Mouse (Mus musculus): ENCODE measurements around the gene Pdzk1. TPM values are rescaled to one million over a fixed set of nuclear protein-coding genes. Genes with fewer than 3 reads are reported as not detected.

The Pdzk1 gene
- polyA plus RNA-seq, 1 experiment from 2014 or later, result 0.12 TPM

DNA sequence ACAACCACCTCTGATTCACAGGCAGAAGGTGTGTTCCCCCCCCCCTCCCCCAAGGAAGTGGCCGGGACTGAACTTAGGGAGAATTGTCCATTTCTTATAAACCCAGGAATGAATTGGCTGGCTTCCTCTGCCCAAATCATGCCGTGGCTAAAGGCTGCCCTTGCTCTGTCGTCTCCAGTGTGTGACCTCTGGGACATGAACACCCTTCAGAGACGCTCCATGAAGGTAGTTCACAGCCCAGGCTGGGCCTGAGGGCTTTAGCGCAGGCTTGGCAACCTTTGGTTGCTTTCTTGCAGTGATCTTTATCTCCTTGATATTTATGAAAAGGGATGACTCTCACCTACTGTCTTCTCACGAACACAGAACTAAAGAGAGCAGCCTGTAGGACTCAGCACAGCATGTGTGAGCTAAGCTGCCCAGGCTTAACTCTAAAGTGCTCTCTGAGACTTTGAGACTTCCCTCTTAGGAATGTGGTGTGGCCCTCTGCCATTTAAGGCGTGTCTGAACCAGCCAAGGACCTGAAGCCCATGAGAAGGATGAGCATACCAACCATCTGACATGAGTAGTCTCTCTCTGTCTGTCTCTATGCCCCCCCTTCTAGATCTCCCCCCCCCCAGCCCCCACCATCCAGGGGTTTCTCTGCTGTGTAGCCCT, 15.4 kb upstream of the Pdzk1 start:
- no peaks in the 10 kb centered on the region for H3K27me3 ChIP-seq (replicated peaks)
- H3K4me3 ChIP-seq (replicated peaks), result no peak overlapping the region
- WGBS, result 71% methylated on average over 7 of the region's 7 CpGs
- no peak overlapping the region for H3K9ac ChIP-seq (replicated peaks)
- H3K4me1 ChIP-seq, result peaks cover 7% of the 10 kb centered on the region; the same call in 1 of the 2 replicates
- H3K4me2 ChIP-seq, result no peak overlapping the region
- ATAC-seq (ENCODE audit: low FRiP score), result no peak; the same call in 1 of the 2 replicates
- no peaks in the 10 kb centered on the region for H3K9me3 ChIP-seq (replicated peaks)
- H3K27ac ChIP-seq (replicated peaks), result no peak overlapping the region
- H3K36me3 ChIP-seq, result no peaks in the 10 kb centered on the region

DNA sequence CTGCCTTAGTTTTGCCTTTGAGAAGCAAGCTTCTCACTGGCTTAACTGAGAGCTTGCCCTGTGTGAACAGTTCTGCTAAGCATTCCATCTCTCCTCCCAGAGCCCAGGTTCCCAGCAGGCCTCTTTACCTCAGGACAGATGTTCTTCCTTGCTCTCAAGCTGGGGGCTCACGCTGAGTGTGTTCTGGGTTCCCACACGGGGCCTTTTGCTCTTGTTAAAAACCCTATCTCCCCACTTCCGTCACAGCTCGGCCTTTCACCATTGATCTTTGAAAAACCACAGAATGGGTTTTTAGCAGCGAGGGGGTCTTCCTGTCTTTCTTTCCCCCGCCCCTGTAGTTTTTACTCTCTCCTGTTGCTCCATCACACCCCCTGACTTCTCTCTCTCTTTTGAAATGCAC, 14.7 kb upstream of the Pdzk1 start:
- Histone ChIP-seq H3K9me3 (replicated peaks) (no peaks in the 10 kb centered on the region), H3K36me3 (no peaks in the 10 kb centered on the region), H3K27ac (replicated peaks) (no peak overlapping the region), H3K4me3 (replicated peaks) (no peak overlapping the region), H3K27me3 (replicated peaks) (no peaks in the 10 kb centered on the region), H3K4me2 (no peak overlapping the region), H3K4me1 (peaks cover 7% of the 10 kb centered on the region; the same call in 1 of the 2 replicates), H3K9ac (replicated peaks) (no peak overlapping the region)
- no peak for ATAC-seq (ENCODE audit: low FRiP score)
- 56% methylated on average over 6 of the region's 6 CpGs for WGBS

DNA sequence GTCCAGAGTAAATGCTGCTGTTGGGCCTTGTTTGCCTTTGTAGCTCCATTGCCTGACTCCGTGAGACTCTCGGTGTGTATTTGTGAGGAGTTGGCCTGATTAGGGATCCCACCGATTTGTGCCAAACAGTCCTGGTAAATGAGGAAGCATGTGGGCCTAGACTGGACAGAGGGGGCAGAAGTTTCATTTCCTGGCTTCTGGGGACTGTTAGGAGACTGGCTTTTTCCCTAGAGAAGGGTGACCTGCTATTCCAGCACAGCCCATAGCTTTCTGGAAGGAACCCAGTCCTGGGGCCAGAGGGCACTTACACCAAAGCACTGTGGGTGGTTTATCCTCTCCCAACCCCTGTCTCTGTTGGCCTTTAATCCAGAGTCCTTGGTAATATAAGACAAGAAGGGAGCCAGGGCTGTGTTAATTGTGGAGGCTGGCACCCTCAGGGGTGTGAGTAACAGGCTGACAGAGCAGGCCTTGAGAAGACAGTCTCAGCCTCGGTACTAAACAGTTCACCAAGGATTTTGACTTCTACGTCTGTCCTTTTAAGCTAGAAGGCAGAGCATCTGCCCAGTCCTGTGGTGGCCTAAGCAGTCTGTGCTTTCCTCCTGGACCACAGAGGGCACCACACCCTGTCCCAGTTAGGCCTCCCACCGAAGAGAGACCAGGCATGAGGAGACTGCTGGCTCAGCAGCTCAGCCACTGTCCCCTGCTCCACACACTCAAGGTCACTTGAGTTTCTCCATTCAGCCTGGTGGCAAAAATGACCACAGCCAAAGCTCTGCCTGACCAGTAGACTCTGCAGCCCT, 8.8 kb upstream of the Pdzk1 start:
- Histone ChIP-seq H3K9me3 (replicated peaks) (no peaks in the 10 kb centered on the region), H3K36me3 (no peaks in the 10 kb centered on the region), H3K4me3 (replicated peaks) (no peak overlapping the region), H3K27ac (replicated peaks) (no peak overlapping the region), H3K27me3 (replicated peaks) (no peaks in the 10 kb centered on the region), H3K9ac (replicated peaks) (no peak overlapping the region), H3K4me2 (no peak overlapping the region), H3K4me1 (0 out of 2 replicates have a peak, but pooled peaks cover 2% of the 10 kb centered on the region)
- ATAC-seq (ENCODE audit: low FRiP score), result no peak
- 83% methylated on average over 6 of the region's 6 CpGs for WGBS

DNA sequence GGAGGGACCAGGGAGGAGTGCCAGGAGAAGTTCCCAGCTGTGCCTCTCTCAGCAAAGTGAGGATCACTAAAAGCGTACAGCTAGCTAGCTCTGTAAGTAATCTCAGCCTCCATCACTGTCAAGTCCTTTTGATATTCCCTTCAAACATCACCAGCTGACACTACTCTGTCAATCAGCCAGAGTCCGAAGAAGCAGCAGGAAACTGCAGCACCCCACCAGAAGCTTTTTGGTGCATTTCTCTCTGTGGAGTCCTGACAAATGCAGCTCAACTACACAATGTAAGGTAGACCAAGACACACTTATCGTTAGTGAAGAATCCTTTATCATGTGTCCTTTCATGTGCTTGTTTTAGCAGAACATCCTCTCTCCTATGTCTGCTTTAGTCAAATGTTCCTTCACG, 7.5 kb upstream of the Pdzk1 start:
- H3K4me2 ChIP-seq, result no peak overlapping the region
- H3K4me1 ChIP-seq, result 0 out of 2 replicates have a peak, but pooled peaks cover 2% of the 10 kb centered on the region
- no peaks in the 10 kb centered on the region for H3K27me3 ChIP-seq (replicated peaks)
- H3K4me3 ChIP-seq (replicated peaks), result no peak overlapping the region
- ATAC-seq (ENCODE audit: low FRiP score), result no peak
- WGBS, result 92% methylated on average over 4 of the region's 4 CpGs
- no peaks in the 10 kb centered on the region for H3K9me3 ChIP-seq (replicated peaks)
- H3K9ac ChIP-seq (replicated peaks), result no peak overlapping the region
- no peaks in the 10 kb centered on the region for H3K36me3 ChIP-seq
- H3K27ac ChIP-seq (replicated peaks), result no peak overlapping the region

DNA sequence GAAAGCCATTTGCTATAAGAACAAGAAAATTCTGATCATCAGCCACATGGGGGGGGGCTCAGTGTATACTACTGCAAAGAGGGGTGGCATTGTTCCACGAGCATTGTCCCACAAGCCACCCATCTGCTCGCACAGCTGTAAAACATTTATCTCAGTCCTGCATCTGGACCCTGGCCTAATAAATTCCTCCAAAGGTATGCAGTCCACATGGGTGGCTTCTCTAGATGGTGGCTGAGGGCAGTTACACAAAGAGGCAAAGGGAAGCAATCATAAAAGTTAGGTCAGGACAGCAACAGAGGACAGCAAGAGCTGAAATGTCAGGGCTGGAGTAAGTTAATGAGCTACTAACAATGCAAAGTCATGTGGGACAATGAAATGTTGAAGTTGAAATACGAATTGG, 5.4 kb upstream of the Pdzk1 start:
- no peak overlapping the region for H3K4me2 ChIP-seq
- H3K36me3 ChIP-seq, result no peaks in the 10 kb centered on the region
- H3K4me3 ChIP-seq (replicated peaks), result no peak overlapping the region
- no peak for ATAC-seq (ENCODE audit: low FRiP score)
- H3K27ac ChIP-seq (replicated peaks), result no peak overlapping the region
- no peaks in the 10 kb centered on the region for H3K9me3 ChIP-seq (replicated peaks)
- WGBS, result 19% methylated on average over 3 of the region's 3 CpGs
- no peaks in the 10 kb centered on the region for H3K27me3 ChIP-seq (replicated peaks)
- H3K9ac ChIP-seq (replicated peaks), result no peak overlapping the region
- peaks cover 7% of the 10 kb centered on the region for H3K4me1 ChIP-seq

DNA sequence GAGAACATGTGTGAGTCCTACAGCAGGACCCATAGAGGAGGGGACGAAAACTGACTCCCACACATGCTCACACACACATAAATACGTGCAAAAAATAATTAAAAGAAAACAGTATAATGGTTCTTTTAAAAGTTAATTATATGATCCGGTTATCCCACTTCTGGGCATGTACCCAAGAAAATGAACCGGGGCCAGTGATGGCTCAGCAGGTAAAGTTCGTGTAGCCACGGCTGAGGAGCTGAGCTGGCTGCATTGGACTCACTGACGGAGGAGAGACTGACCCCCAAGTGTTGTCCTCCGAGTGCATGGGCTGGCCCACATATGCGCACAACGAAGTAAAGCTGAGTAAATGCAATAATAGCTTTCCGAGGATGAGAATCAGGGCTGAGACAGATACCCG, 4.5 kb upstream of the Pdzk1 start:
- Histone ChIP-seq H3K27ac (replicated peaks) (no peak overlapping the region), H3K36me3 (no peaks in the 10 kb centered on the region), H3K27me3 (replicated peaks) (no peaks in the 10 kb centered on the region), H3K9ac (replicated peaks) (no peak overlapping the region), H3K4me2 (no peak overlapping the region), H3K4me3 (replicated peaks) (no peak overlapping the region), H3K4me1 (peaks cover 7% of the 10 kb centered on the region), H3K9me3 (replicated peaks) (no peaks in the 10 kb centered on the region)
- 84% methylated on average over 12 of the region's 12 CpGs for WGBS
- no peak for ATAC-seq (ENCODE audit: low FRiP score)

DNA sequence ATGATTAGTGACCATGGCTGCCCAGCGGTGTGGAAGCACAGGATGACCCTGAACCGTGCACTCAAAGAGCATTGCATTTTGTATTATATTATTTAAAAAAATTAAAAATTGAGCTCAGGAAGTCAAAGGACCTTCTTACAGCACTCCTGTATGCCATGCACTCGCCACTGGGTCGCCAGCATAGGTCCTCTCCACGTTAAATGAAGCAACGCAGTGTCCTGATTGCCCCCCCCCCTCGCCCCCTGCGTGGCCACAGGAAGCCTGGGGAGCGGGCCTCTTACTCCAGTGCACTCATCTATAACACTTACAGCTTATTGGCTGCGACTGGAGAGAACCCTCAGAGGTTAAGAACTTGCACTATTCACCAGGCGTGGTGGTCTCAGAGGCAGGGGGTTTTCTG, 3.8 kb upstream of the Pdzk1 start:
- no peak overlapping the region for H3K4me3 ChIP-seq (replicated peaks)
- no peaks in the 10 kb centered on the region for H3K9me3 ChIP-seq (replicated peaks)
- no peak overlapping the region for H3K27ac ChIP-seq (replicated peaks)
- H3K36me3 ChIP-seq, result no peaks in the 10 kb centered on the region
- no peak for ATAC-seq (ENCODE audit: low FRiP score)
- WGBS, result 34% methylated on average over 11 of the region's 11 CpGs
- H3K4me1 ChIP-seq, result peaks cover 7% of the 10 kb centered on the region
- H3K9ac ChIP-seq (replicated peaks), result no peak overlapping the region
- no peaks in the 10 kb centered on the region for H3K27me3 ChIP-seq (replicated peaks)
- H3K4me2 ChIP-seq, result no peak overlapping the region

DNA sequence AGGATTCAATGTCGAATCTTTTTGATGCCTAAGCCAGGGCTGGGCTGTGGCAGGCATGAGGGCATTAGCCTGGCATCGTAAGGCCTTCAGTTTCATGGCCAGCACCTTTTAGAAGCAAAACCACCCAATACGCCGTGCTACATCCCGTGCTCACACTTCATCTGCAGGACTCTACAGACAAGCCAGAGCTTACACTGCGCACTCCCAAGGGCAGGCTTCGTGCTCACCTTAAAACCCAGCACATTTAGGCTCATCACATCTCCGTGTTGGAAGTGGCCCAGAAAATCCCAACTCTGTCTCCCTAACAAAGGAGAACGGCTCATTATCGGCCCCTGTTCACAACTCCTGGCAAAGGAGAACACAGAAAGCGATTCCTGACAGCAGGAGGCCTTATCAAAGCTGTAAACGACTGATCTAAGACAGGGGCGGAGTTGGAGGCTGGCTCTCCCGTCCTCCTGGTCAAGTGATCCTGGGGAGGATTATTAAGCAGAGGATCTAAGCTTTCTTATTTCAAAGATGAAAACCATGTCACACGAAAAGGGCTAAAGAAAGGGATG, 698 bp upstream of the Pdzk1 start:
- Histone ChIP-seq H3K4me1 (peaks cover 7% of the 10 kb centered on the region), H3K9me3 (replicated peaks) (no peaks in the 10 kb centered on the region), H3K27me3 (replicated peaks) (no peaks in the 10 kb centered on the region), H3K36me3 (no peaks in the 10 kb centered on the region), H3K4me2 (peak overlapping the region; percentile 13; the same call in 1 of the 2 replicates), H3K4me3 (replicated peaks) (no peak overlapping the region), H3K9ac (replicated peaks) (no peak overlapping the region), H3K27ac (replicated peaks) (no peak overlapping the region)
- WGBS, result 33% methylated on average over 15 of the region's 15 CpGs
- ATAC-seq (ENCODE audit: low FRiP score), result no peak

DNA sequence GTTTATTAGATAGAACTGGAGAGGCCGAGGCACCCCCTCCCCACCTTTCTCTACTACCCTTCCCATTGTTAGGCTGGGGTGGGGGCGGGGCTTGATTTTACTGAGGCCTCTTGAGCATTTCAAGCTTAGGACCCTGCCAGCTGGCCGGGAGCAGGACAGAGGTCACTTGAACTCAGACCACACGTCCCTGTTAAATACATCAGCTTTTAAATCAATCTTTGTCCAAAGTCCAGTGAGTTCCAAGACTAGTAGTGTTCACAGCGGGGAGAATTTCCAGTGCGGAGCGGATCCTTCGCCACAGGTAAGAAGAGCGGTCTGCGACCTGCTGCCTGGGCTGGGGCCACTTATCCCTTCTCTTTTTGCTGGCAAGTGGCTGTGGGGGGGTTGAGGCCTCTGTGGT, 772 bp downstream of the Pdzk1 start:
- no peaks in the 10 kb centered on the region for H3K27me3 ChIP-seq (replicated peaks)
- no peaks in the 10 kb centered on the region for H3K36me3 ChIP-seq
- no peak overlapping the region for H3K27ac ChIP-seq (replicated peaks)
- H3K4me3 ChIP-seq (replicated peaks), result no peak overlapping the region
- H3K9ac ChIP-seq (replicated peaks), result no peak overlapping the region
- ATAC-seq (ENCODE audit: low FRiP score), result no peak
- WGBS, result 74% methylated on average over 10 of the region's 10 CpGs
- H3K9me3 ChIP-seq (replicated peaks), result no peaks in the 10 kb centered on the region
- no peak overlapping the region for H3K4me2 ChIP-seq
- H3K4me1 ChIP-seq, result peaks cover 5% of the 10 kb centered on the region

DNA sequence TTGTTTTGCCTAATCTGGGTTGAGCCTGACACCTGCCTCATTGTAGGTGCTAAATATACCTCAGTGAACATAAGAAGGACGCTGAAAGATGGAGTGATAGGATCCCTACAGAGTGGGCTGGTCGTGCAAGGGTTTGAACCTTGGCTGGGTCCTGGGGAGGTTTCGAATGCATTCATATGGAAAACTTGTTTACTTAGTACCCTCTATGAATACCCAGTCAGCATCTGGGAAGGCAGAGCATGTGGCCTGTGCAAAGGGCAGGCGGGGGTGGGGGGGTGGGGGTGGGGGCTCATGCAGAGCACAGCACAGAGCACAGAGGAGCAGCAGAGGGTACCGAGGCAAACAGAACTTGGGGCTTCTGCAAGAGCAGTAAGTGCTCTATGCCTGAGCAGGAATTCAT, 3.8 kb downstream of the Pdzk1 start:
- H3K9ac ChIP-seq (replicated peaks), result no peak overlapping the region
- no peaks in the 10 kb centered on the region for H3K9me3 ChIP-seq (replicated peaks)
- 37% methylated on average over 5 of the region's 5 CpGs for WGBS
- H3K4me1 ChIP-seq, result peaks cover 5% of the 10 kb centered on the region
- H3K27ac ChIP-seq (replicated peaks), result no peak overlapping the region
- ATAC-seq (ENCODE audit: low FRiP score), result no peak
- no peak overlapping the region for H3K4me3 ChIP-seq (replicated peaks)
- H3K4me2 ChIP-seq, result no peak overlapping the region
- no peaks in the 10 kb centered on the region for H3K36me3 ChIP-seq
- no peaks in the 10 kb centered on the region for H3K27me3 ChIP-seq (replicated peaks)

DNA sequence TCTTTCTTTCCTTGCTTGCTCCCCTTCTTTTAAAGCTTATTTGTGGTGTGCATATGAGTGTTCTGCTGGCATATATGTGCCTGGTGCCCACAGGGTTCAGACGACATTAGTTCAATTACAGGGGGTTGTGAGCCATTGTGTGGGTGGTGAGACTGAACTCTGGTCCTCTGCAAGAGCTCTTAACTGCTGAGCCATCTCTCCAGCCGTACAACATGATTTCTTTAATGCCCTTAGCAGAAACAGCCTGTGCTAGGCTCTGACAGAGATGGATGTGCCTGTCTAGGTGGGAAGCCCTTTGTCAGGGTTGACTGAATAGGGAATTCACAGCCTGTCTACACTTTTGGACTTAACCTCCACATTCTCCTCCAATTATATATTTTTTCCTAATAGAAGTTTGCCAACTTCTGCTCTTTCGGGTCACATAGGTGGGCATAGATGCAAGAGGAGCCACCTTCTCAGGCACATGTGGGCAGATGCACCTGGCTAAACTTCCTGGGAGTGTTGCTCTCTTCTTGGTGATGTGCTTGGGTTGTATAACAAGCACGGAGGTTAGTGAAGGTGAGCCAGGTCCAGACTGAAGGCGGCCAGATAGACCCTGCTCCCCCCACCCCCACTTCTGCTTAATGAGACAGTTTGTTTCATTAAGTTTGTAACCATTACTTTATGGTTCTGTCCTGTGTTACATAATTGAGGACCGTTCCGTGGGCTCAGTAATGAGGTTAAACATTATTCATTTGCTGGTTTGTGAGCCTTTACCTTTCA, 5.7 kb downstream of the Pdzk1 start:
- H3K36me3 ChIP-seq, result no peaks in the 10 kb centered on the region
- H3K9ac ChIP-seq (replicated peaks), result no peak overlapping the region
- H3K4me1 ChIP-seq, result no peaks in the 10 kb centered on the region
- no peak overlapping the region for H3K4me2 ChIP-seq
- no peak overlapping the region for H3K4me3 ChIP-seq (replicated peaks)
- H3K9me3 ChIP-seq (replicated peaks), result no peaks in the 10 kb centered on the region
- 66% methylated on average over 7 of the region's 7 CpGs for WGBS
- H3K27ac ChIP-seq (replicated peaks), result no peak overlapping the region
- no peaks in the 10 kb centered on the region for H3K27me3 ChIP-seq (replicated peaks)
- ATAC-seq (ENCODE audit: low FRiP score), result no peak
